In genomic region chr5:112979195-112979594, GRCm38 (mm10) we compare ENCODE assay signal across 23 mouse cellular contexts.
"Had no signal": no experiment of that assay in that cellular context is flagged by ENCODE, and none has a peak within 500 bp of the region (broad histone marks: within the 10 kb centered on the region; RNA-seq: fewer than 3 reads in every experiment).

No protein-coding gene starts in this region.

- DNase-seq: gastrocnemius, adult 2 months; gastrocnemius, postnatal 10 days; gastrocnemius, postnatal 25 days; heart, adult 11 months; heart, adult 2 months; heart, postnatal 14 days; heart, postnatal 36 days; kidney, adult 11 months; kidney, adult 2 months; kidney, postnatal 10 days; kidney, postnatal 25 days; kidney, postnatal 4 days had no signal

- H3K4me3 ChIP-seq: gastrocnemius, adult 2 months; heart, adult 2 months; heart, embryonic 13.5 days; heart, embryonic 15.5 days; hindbrain, embryonic 13.5 days; hindbrain, embryonic 15.5 days; layer of hippocampus, adult 2 months; left cerebral cortex, adult 2 months; limb, embryonic 13.5 days; limb, embryonic 15.5 days had no signal

- H3K36me3 ChIP-seq: heart, embryonic 15.5 days; hindbrain, embryonic 15.5 days; limb, embryonic 13.5 days; limb, embryonic 15.5 days had no signal

- H3K4me1 ChIP-seq: hindbrain, embryonic 13.5 days; limb, embryonic 15.5 days had no signal

- H3K27me3 ChIP-seq: heart, embryonic 13.5 days; heart, embryonic 15.5 days; hindbrain, embryonic 13.5 days; hindbrain, embryonic 15.5 days; limb, embryonic 13.5 days; limb, embryonic 15.5 days had no signal

- H3K9ac ChIP-seq: heart, embryonic 13.5 days; heart, embryonic 15.5 days; hindbrain, embryonic 13.5 days; hindbrain, embryonic 15.5 days; limb, embryonic 13.5 days; limb, embryonic 15.5 days had no signal

- ATAC-seq: hindbrain, postnatal 0 days; intestine, embryonic 16.5 days had no signal

- H3K27ac ChIP-seq: gastrocnemius, adult 2 months; heart, adult 2 months; heart, embryonic 13.5 days; heart, embryonic 15.5 days; hindbrain, embryonic 13.5 days; hindbrain, embryonic 15.5 days; hindbrain, postnatal 0 days; layer of hippocampus, adult 2 months; left cerebral cortex, adult 2 months; limb, embryonic 13.5 days; limb, embryonic 15.5 days had no signal

- H3K9me3 ChIP-seq: heart, embryonic 13.5 days; heart, embryonic 15.5 days; hindbrain, embryonic 13.5 days; hindbrain, embryonic 15.5 days; limb, embryonic 13.5 days; limb, embryonic 15.5 days had no signal

- H3K4me2 ChIP-seq: heart, embryonic 11.5 days; heart, embryonic 13.5 days; heart, embryonic 15.5 days; hindbrain, embryonic 13.5 days; hindbrain, embryonic 15.5 days; limb, embryonic 13.5 days; limb, embryonic 15.5 days had no signal
